In the genomic region with DNA sequence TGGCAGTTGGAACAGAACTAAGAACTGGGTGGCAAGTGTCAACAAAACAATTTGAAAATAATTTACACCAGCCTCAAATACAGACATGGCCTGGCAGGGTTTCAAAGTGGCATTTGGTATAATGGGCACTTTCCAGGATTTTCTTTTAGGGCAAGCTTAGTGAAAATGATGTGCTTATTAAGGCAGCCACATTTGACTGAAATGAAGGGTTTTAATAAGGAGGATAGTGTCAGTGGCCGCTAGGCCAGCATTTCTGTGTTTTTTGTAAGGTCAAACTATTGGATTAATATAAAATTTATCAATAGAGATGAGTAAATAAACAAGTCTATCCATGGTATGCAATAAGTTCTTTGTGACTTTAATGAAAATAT, we compare ENCODE assay signal across 8 mouse cellular contexts. TPM values are rescaled to one million over a fixed set of nuclear protein-coding genes. Genes with fewer than 3 reads are reported as not detected.
DNase-seq lines count a peak whose midpoint lies in the region; ATAC-seq and TF ChIP-seq lines count a peak whose summit lies in the region.

No protein-coding gene starts in this region.

- H3K27me3 ChIP-seq in forebrain, embryonic 10.5 days (ENCODE audit: poor library complexity, severe bottlenecking) = no peaks in the 10 kb centered on the region
- no peaks in the 10 kb centered on the region for H3K27me3 ChIP-seq in forebrain, embryonic 11.5 days (ENCODE audit: control insufficient read depth, insufficient read depth, low read length)
- H3K27me3 ChIP-seq in lung, postnatal 0 days (replicated peaks; ENCODE audit: insufficient read depth, low read length) = no peaks in the 10 kb centered on the region
- no peaks in the 10 kb centered on the region for H3K27me3 ChIP-seq in liver, embryonic 12.5 days (replicated peaks)
- no peaks in the 10 kb centered on the region for H3K27me3 ChIP-seq in stomach, postnatal 0 days (ENCODE audit: control insufficient read depth, insufficient read depth, low read length)

- no peak overlapping the region; the same call in 1 of the 2 replicates for H3K4me2 ChIP-seq in forebrain, embryonic 11.5 days (ENCODE audit: low read depth, low read length, severe bottlenecking)
- peak overlapping the region; percentile 46; the same call in 1 of the 2 replicates for H3K4me2 ChIP-seq in lung, postnatal 0 days (replicated peaks; ENCODE audit: low read depth, low read length)
- H3K4me2 ChIP-seq in liver, embryonic 12.5 days = peak overlapping the region; percentile 47; the same call in 1 of the 2 replicates
- peak overlapping the region; percentile 49 for H3K4me2 ChIP-seq in stomach, postnatal 0 days (replicated peaks; ENCODE audit: low read depth)

- no peaks in the 10 kb centered on the region for H3K9me3 ChIP-seq in forebrain, embryonic 10.5 days
- H3K9me3 ChIP-seq in forebrain, embryonic 11.5 days (ENCODE audit: control insufficient read depth, low read length) = no peaks in the 10 kb centered on the region
- no peaks in the 10 kb centered on the region for H3K9me3 ChIP-seq in lung, postnatal 0 days (ENCODE audit: low read length)
- H3K9me3 ChIP-seq in liver, embryonic 12.5 days (replicated peaks) = no peaks in the 10 kb centered on the region
- no peaks in the 10 kb centered on the region for H3K9me3 ChIP-seq in stomach, postnatal 0 days (ENCODE audit: control insufficient read depth, low read length)

- no peaks in the 10 kb centered on the region for H3K36me3 ChIP-seq in forebrain, embryonic 10.5 days (replicated peaks)
- H3K36me3 ChIP-seq in forebrain, embryonic 11.5 days (ENCODE audit: control insufficient read depth, insufficient read depth, low read length) = no peaks in the 10 kb centered on the region
- no peaks in the 10 kb centered on the region for H3K36me3 ChIP-seq in lung, postnatal 0 days (ENCODE audit: insufficient read depth, low read length)
- no peaks in the 10 kb centered on the region for H3K36me3 ChIP-seq in liver, embryonic 12.5 days
- H3K36me3 ChIP-seq in stomach, postnatal 0 days (ENCODE audit: control insufficient read depth, insufficient read depth, low read length) = no peaks in the 10 kb centered on the region

- no peak for TF ChIP-seq EP300 in lung, postnatal 0 days (IDR thresholded peaks at IDR 0.05)
- TF ChIP-seq EP300 in stomach, postnatal 0 days (optimal IDR thresholded peaks at IDR 0.05) = no peak

- WGBS in forebrain, embryonic 10.5 days = 63% methylated on average over 1 of the region's 1 CpGs
- WGBS in forebrain, embryonic 11.5 days = 84% methylated on average over 1 of the region's 1 CpGs
- WGBS in lung, postnatal 0 days = 50% methylated on average over 1 of the region's 1 CpGs
- WGBS in liver, embryonic 12.5 days (ENCODE audit: insufficient replicate concordance) = 43% methylated on average over 1 of the region's 1 CpGs
- WGBS in stomach, postnatal 0 days = 68% methylated on average over 1 of the region's 1 CpGs

- peak overlapping the region; percentile 49 for H3K4me3 ChIP-seq in forebrain, embryonic 10.5 days
- no peak overlapping the region for H3K4me3 ChIP-seq in forebrain, embryonic 11.5 days (ENCODE audit: low read depth, low read length)
- H3K4me3 ChIP-seq in lung, postnatal 0 days (ENCODE audit: low read depth, low read length) = no peak overlapping the region
- no peak overlapping the region for H3K4me3 ChIP-seq in liver, embryonic 12.5 days
- H3K4me3 ChIP-seq in stomach, postnatal 0 days (ENCODE audit: low read depth, low read length) = peak overlapping the region; percentile 35; the same call in 1 of the 2 replicates

- no peak overlapping the region for H3K27ac ChIP-seq in forebrain, embryonic 10.5 days
- no peak overlapping the region for H3K27ac ChIP-seq in forebrain, embryonic 11.5 days (ENCODE audit: low read depth, low read length)
- H3K27ac ChIP-seq in lung, postnatal 0 days (ENCODE audit: low read length) = no peak overlapping the region
- H3K27ac ChIP-seq in liver, embryonic 12.5 days = no peak overlapping the region
- H3K27ac ChIP-seq in stomach, postnatal 0 days (replicated peaks) = no peak overlapping the region

- TF ChIP-seq CTCF in lung, postnatal 0 days (IDR thresholded peaks at IDR 0.05) = no peak
- no peak for TF ChIP-seq CTCF in stomach, postnatal 0 days (IDR thresholded peaks at IDR 0.05; ENCODE audit: low read depth)

- no peaks in the 10 kb centered on the region for H3K4me1 ChIP-seq in forebrain, embryonic 10.5 days
- H3K4me1 ChIP-seq in forebrain, embryonic 11.5 days (replicated peaks; ENCODE audit: control insufficient read depth, insufficient read depth, low read length) = no peaks in the 10 kb centered on the region
- no peaks in the 10 kb centered on the region for H3K4me1 ChIP-seq in lung, postnatal 0 days (ENCODE audit: insufficient read depth, low read depth, low read length)
- H3K4me1 ChIP-seq in liver, embryonic 12.5 days = no peaks in the 10 kb centered on the region
- H3K4me1 ChIP-seq in stomach, postnatal 0 days (replicated peaks; ENCODE audit: control insufficient read depth, insufficient read depth) = no peaks in the 10 kb centered on the region

- no peak for DNase-seq in forebrain, embryonic 10.5 days (ENCODE audit: extremely low spot score, low spot score)
- DNase-seq in forebrain, embryonic 11.5 days (ENCODE audit: low spot score) = no peak
- no peak for DNase-seq in lung, postnatal 0 days (ENCODE audit: low spot score)
- DNase-seq in lung, adult 18-20 months = no peak
- no peak for DNase-seq in stomach, postnatal 0 days (ENCODE audit: low spot score)
- no peak for DNase-seq in cerebellum, postnatal 25 days
- DNase-seq in T-cell, adult 2 months (ENCODE audit: low spot score) = no peak

- no peak for ATAC-seq in forebrain, embryonic 11.5 days (replicated peaks; ENCODE audit: low FRiP score)
- no peak for ATAC-seq in lung, postnatal 0 days
- no peak for ATAC-seq in liver, embryonic 12.5 days
- ATAC-seq in stomach, postnatal 0 days (ENCODE audit: low FRiP score, low TSS enrichment) = no peak

- H3K9ac ChIP-seq in forebrain, embryonic 11.5 days (ENCODE audit: low read length) = no peak overlapping the region
- H3K9ac ChIP-seq in lung, postnatal 0 days (replicated peaks; ENCODE audit: low read depth) = no peak overlapping the region
- H3K9ac ChIP-seq in liver, embryonic 12.5 days = no peak overlapping the region
- H3K9ac ChIP-seq in stomach, postnatal 0 days (ENCODE audit: low read length) = no peak overlapping the region

RNA-seq across cellular contexts. Expression of a gene that starts 0.5 kb away (rescaled TPM):
- 0.39 and 0.79 TPM in 2 replicates for polyA plus RNA-seq in forebrain, embryonic 10.5 days (2016; fragmentation: Nextera tagmentation; extraction: Ambion mirVana)
- polyA plus RNA-seq in forebrain, embryonic 11.5 days (2014; fragmentation: Nextera tagmentation; extraction: Ambion mirVana) = 0.43 and 0.59 TPM in 2 replicates
- polyA plus RNA-seq in lung, postnatal 0 days (2015; fragmentation: Nextera tagmentation; extraction: Ambion mirVana) = 0.66 and 0.99 TPM in 2 replicates
- polyA plus RNA-seq in liver, embryonic 12.5 days (2016; fragmentation: Nextera tagmentation; extraction: Ambion mirVana) = 0.05 and 0.14 TPM in 2 replicates
- polyA plus RNA-seq in stomach, postnatal 0 days (2015; fragmentation: Nextera tagmentation; extraction: Ambion mirVana) = 0.11 and 0.16 TPM in 2 replicates

Comparison
In these comparisons a context has a peak if more than half of its experiments do, and no peak if none do; other contexts are left out.
1. H3K4me3 ChIP-seq: peak in forebrain, embryonic 10.5 days (single experiment) and stomach, postnatal 0 days (single experiment); none in forebrain, embryonic 11.5 days (single experiment), lung, postnatal 0 days (single experiment) and liver, embryonic 12.5 days (single experiment).